Mouse (Mus musculus): ENCODE data around the gene Wdr35. TPM values are rescaled to one million over a fixed set of nuclear protein-coding genes. Genes with fewer than 3 reads are reported as not detected.
"Not testable (repeated sequence)": the region's sequence is repeated elsewhere in the genome, so short reads cannot be mapped to it uniquely, and the experiment has no call there.

Gene Wdr35
- polyA plus RNA-seq (2016; fragmentation: Nextera tagmentation; extraction: Ambion mirVana) = 32.6 and 32.9 TPM in 2 replicates

DNA sequence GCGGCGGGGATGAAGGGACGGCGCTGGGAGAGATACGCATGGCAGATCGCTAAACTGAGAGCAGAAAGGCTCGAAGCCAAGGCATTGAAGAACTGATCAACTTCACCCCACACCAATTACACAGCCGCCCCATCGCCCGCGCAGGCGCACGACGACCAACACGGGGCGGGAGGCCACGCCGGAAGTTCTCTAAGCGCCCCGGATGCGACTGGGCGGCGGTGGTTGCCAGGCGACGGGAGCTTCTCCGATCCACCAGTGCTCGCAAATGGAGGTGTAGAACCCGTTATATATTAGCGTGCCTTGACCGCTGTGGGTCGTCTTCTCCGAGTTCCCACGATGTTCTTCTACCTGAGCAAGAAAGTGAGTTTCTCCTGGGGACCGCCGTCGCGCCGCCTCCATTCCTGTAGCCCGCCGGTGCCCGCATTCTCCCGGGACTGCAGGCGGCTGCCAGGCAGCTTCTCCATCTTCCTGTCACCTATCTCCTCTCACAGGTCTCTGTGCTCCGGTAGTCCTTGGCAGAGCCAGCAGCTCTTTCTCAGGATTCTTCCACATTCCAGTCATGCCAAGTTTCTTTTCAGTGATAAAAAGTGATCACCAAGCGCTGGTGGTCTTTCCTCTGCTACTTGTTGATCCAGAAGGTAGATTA, at the start of gene Wdr35:
Wdr35 (plus strand) TSS at position 73 of the 646 bp plus-strand sequence.
- peak within 1 kb of the TSS; percentile 61 for H3K4me3 ChIP-seq (replicated peaks)
- under 1% methylated on average over 45 of the region's 45 CpGs for whole genome bisulfite sequencing
- H3K4me1 ChIP-seq (replicated peaks) = peaks cover 19% of the 10 kb centered on the region
- H3K36me3 ChIP-seq = peaks cover 8% of the 10 kb centered on the region
- peak within 1 kb of the TSS; percentile 29 for H3K27ac ChIP-seq
- H3K9ac ChIP-seq (replicated peaks) = peak within 1 kb of the TSS; percentile 72
- peak; percentile 80; the same call in 1 of the 2 replicates for ATAC-seq (ENCODE audit: insufficient number of reproducible peaks, insufficient read depth, low FRiP score, low TSS enrichment, low read depth)
- no peaks in the 10 kb centered on the region for H3K27me3 ChIP-seq
- no peaks in the 10 kb centered on the region for H3K9me3 ChIP-seq
- H3K4me2 ChIP-seq = peak within 1 kb of the TSS; percentile 84

DNA sequence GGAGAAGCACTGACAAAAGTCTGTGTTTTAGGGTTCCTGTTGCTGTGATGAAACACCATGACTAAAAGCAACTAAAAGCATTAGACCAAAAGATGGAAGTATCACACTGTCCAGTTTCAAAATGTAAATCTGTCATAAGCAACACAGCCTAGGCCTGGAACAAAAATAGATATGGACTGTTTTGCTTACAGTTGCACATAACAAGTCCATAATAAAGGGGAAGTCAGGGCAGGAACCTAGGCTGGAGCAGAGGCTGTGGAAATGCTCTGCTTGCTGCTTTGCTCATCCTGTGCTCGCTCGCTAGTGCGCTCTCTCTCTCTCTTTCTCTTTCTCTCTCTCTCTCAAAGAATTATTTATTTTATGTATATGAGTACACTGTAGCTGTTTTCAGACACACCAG, 46.0 kb upstream of the Wdr35 start:
- H3K9me3 ChIP-seq = no peaks in the 10 kb centered on the region
- H3K4me3 ChIP-seq (replicated peaks) = no peak overlapping the region
- H3K36me3 ChIP-seq = peaks cover 42% of the 10 kb centered on the region
- ATAC-seq (ENCODE audit: insufficient number of reproducible peaks, insufficient read depth, low FRiP score, low TSS enrichment, low read depth) = no peak
- no peaks in the 10 kb centered on the region for H3K27me3 ChIP-seq
- H3K9ac ChIP-seq (replicated peaks) = no peak overlapping the region
- H3K27ac ChIP-seq = no peak overlapping the region
- no peak overlapping the region for H3K4me2 ChIP-seq
- peaks cover 24% of the 10 kb centered on the region for H3K4me1 ChIP-seq (replicated peaks)
- 99% methylated on average over 3 of the region's 3 CpGs for WGBS

DNA sequence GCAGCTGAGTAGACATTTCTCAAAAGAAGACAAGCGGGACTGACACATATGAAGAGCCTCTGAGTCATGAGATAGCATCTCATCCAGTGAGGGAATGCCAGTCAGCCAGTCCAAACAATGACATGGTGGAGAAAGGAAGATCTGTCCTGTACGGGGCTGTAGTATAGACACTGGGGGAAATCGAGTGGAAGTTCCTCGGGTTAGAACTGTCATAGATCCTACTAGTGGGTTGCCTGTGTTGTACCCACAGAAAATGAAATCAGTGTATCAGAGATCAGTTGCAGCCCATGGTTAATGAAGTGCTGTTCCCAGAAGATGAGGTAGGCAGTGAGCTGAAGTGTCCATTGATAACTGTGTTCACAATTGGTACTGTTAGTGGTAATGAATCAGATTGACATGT, 44.9 kb upstream of the Wdr35 start:
- H3K4me1 ChIP-seq (replicated peaks) = peaks cover 16% of the 10 kb centered on the region
- no peaks in the 10 kb centered on the region for H3K27me3 ChIP-seq
- WGBS = 83% methylated on average over 4 of the region's 4 CpGs
- H3K36me3 ChIP-seq = peaks cover 50% of the 10 kb centered on the region
- H3K9me3 ChIP-seq = no peaks in the 10 kb centered on the region
- ATAC-seq (ENCODE audit: insufficient number of reproducible peaks, insufficient read depth, low FRiP score, low TSS enrichment, low read depth) = no peak
- H3K9ac ChIP-seq (replicated peaks) = no peak overlapping the region
- H3K27ac ChIP-seq = no peak overlapping the region
- no peak overlapping the region for H3K4me3 ChIP-seq (replicated peaks)
- H3K4me2 ChIP-seq = no peak overlapping the region

DNA sequence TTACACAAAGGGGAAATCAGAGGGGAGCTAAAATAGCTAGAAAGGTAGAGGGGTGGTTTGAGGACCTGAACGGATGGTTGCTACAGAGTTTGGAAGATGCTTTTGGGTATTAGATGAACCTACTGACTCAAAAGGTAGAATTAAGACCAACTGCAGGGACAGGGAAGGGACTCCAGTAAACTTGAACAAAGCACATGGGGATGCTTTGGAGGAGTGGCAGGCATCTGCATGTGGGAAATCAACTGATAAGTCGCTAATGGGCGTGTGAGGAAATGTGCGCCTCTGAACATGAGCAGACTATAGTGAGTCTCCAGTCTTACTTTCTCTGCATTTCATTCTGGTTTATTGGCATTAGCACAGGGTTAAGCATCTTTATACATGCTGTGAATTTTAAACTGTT, 42.6 kb upstream of the Wdr35 start:
- Histone ChIP-seq H3K4me3 (replicated peaks) (no peak overlapping the region), H3K4me2 (no peak overlapping the region), H3K4me1 (replicated peaks) (peaks cover 6% of the 10 kb centered on the region), H3K27ac (no peak overlapping the region), H3K36me3 (peaks cover 49% of the 10 kb centered on the region), H3K9me3 (no peaks in the 10 kb centered on the region), H3K27me3 (no peaks in the 10 kb centered on the region), H3K9ac (replicated peaks) (no peak overlapping the region)
- no peak for ATAC-seq (ENCODE audit: insufficient number of reproducible peaks, insufficient read depth, low FRiP score, low TSS enrichment, low read depth)
- 89% methylated on average over 4 of the region's 4 CpGs for WGBS

DNA sequence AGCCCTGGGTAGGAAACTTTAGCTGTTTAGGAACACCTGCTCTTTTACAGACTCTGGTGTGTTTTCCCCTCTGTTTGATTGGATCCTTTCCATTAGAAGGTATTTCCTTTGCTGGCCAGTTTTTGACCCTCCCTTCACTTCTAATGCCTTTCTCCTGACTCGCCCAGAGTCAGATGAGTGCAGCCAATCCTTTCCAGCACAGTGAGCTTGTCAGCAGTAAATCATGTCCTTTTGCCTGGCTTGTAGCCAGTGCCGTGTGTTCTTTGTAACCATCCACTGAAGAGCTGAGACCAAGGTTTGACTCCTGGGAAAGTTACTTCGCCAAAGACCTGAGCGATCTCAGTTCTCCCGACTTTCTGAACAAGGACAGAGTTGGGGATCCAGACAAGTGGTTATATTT, 38.3 kb upstream of the Wdr35 start:
- Histone ChIP-seq H3K36me3 (peaks cover 74% of the 10 kb centered on the region), H3K9me3 (no peaks in the 10 kb centered on the region), H3K9ac (replicated peaks) (no peak overlapping the region), H3K4me1 (replicated peaks) (no peaks in the 10 kb centered on the region; the same call in 1 of the 2 replicates), H3K4me3 (replicated peaks) (no peak overlapping the region), H3K27ac (no peak overlapping the region), H3K27me3 (no peaks in the 10 kb centered on the region), H3K4me2 (no peak overlapping the region)
- ATAC-seq (ENCODE audit: insufficient number of reproducible peaks, insufficient read depth, low FRiP score, low TSS enrichment, low read depth) = no peak
- WGBS = 71% methylated on average over 5 of the region's 5 CpGs

DNA sequence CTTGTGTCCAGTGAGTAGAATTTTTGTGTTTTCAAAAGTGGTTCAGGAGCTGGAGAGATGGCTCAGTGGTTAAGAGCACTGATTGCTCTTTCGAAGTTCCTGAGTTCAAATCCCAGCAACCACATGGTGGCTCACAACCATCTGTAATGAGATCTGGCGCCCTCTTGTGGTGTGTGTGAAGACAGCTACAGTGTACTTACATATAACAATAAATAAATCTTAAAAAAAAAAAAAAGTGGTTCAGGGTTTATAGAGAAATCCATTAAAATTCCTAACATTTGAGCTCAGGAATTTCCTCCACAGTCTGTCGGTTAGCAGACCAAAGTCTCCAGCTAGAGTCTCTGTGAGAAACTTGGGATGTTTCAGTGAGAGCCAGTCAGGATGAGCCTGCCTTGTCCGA, 37.5 kb upstream of the Wdr35 start:
- H3K4me2 ChIP-seq; H3K9ac ChIP-seq (replicated peaks); H3K27ac ChIP-seq; H3K4me1 ChIP-seq (replicated peaks); H3K27me3 ChIP-seq; ATAC-seq (ENCODE audit: insufficient number of reproducible peaks, insufficient read depth, low FRiP score, low TSS enrichment, low read depth); H3K9me3 ChIP-seq; H3K4me3 ChIP-seq (replicated peaks): not testable (repeated sequence)
- peaks cover 74% of the 10 kb centered on the region for H3K36me3 ChIP-seq
- 67% methylated on average over 4 of the region's 4 CpGs for WGBS

DNA sequence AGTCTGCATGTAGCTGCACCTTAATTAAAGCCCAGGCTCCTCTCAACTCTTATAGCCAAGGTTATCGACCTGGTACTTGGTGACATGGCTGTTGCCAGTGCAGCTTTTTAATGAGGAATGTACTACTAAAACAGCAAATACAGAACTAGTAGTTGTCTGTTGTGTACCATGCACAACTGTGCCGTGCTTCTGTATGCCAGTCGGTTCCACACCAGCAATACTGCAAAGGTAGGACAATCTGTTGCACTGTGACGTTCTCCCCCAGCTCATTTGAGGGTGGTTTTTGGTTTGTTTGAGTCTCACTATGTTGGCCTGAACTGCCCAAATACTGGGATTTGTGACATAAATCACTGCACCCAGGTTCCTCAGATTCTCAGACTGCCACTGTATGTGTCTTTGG, 34.2 kb upstream of the Wdr35 start:
- H3K27me3 ChIP-seq = no peaks in the 10 kb centered on the region
- H3K9ac ChIP-seq (replicated peaks) = no peak overlapping the region
- no peak for ATAC-seq (ENCODE audit: insufficient number of reproducible peaks, insufficient read depth, low FRiP score, low TSS enrichment, low read depth)
- no peak overlapping the region for H3K27ac ChIP-seq
- H3K36me3 ChIP-seq = peaks cover 52% of the 10 kb centered on the region
- H3K9me3 ChIP-seq = no peaks in the 10 kb centered on the region
- 93% methylated on average over 4 of the region's 4 CpGs for whole genome bisulfite sequencing
- no peak overlapping the region for H3K4me2 ChIP-seq
- no peaks in the 10 kb centered on the region for H3K4me1 ChIP-seq (replicated peaks)
- H3K4me3 ChIP-seq (replicated peaks) = no peak overlapping the region

DNA sequence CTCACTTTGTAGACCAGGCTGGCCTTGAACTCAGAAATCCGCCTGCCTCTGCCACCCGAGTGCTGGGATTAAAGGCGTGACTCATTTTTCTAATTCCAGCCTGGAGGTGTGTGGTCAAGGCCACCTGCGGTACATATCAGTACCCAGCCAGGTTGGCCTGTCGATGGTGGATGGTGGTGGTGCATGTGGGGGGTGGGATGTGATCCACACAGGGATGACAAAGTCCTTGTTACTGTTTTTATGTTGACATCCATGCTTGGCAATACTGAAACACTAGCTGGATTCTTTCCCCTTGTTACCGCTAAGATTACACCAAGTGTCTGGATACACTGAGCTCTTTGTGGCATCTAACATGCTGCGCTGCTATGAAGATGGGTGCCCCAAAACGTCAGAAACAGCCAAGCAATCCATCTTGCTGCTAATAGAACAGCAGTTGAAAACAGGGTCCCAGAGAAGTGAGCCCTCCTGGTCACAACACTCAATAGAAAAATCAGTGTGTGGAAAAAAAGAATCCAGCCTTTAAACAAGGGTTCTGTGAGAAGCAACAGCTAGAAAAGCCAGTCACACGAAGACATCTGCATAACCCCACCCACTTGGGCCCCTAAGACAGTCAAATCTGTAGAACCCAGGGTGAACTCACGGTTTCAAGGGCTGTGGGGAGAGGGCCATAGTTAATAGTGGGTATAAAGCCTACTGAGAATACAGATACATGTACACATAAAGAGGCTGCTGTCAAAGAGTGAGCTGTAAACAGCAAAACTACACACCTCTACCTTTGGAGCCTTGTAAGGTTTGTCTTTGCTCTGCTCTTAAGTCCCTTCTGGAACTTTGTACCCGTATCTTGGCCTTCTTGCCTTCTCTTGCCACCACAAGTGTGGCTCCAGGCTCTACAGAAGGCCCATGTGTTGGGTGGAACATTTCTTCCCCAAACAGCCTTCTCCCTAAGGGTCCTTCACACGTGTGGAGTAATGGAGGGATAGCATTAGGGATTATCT, 33.4 kb upstream of the Wdr35 start:
- Histone ChIP-seq H3K9ac (replicated peaks) (no peak overlapping the region), H3K9me3 (no peaks in the 10 kb centered on the region), H3K27me3 (no peaks in the 10 kb centered on the region), H3K36me3 (peaks cover 43% of the 10 kb centered on the region), H3K4me2 (no peak overlapping the region), H3K4me1 (replicated peaks) (no peaks in the 10 kb centered on the region), H3K27ac (peak overlapping the region; percentile 13; the same call in 1 of the 2 replicates), H3K4me3 (replicated peaks) (no peak overlapping the region)
- ATAC-seq (ENCODE audit: insufficient number of reproducible peaks, insufficient read depth, low FRiP score, low TSS enrichment, low read depth) = no peak
- 74% methylated on average over 12 of the region's 12 CpGs for WGBS

DNA sequence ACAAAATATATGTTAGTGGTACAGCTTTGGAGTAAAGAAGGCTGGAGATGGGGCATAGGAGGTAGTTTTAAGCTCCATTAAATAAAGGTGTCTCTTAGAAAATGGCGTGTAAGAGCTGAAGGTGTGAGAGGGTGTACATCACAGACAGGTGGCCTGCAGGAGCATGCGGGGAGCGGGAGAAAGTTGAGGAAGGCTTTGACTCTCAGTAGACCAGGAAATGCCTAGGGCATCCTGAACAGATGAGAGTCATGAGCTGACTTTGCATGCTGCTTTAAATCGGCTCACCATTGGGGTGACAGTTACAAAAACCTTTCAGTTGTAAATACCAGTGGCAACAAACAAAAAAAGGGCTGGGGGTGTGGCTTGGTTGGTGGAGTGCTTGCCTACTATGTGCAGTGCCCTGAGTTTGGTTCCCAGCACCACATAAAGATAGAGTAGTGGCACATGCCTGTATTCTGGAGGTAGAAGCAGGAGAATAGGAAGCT, 32.5 kb upstream of the Wdr35 start:
- Histone ChIP-seq H3K36me3 (peaks cover 35% of the 10 kb centered on the region), H3K4me3 (replicated peaks) (no peak overlapping the region), H3K9me3 (no peaks in the 10 kb centered on the region), H3K27me3 (no peaks in the 10 kb centered on the region), H3K4me1 (replicated peaks) (0 out of 2 replicates have a peak, but pooled peaks cover 3% of the 10 kb centered on the region), H3K27ac (no peak overlapping the region), H3K4me2 (no peak overlapping the region), H3K9ac (replicated peaks) (no peak overlapping the region)
- ATAC-seq (ENCODE audit: insufficient number of reproducible peaks, insufficient read depth, low FRiP score, low TSS enrichment, low read depth) = no peak
- WGBS = 61% methylated on average over 4 of the region's 4 CpGs

DNA sequence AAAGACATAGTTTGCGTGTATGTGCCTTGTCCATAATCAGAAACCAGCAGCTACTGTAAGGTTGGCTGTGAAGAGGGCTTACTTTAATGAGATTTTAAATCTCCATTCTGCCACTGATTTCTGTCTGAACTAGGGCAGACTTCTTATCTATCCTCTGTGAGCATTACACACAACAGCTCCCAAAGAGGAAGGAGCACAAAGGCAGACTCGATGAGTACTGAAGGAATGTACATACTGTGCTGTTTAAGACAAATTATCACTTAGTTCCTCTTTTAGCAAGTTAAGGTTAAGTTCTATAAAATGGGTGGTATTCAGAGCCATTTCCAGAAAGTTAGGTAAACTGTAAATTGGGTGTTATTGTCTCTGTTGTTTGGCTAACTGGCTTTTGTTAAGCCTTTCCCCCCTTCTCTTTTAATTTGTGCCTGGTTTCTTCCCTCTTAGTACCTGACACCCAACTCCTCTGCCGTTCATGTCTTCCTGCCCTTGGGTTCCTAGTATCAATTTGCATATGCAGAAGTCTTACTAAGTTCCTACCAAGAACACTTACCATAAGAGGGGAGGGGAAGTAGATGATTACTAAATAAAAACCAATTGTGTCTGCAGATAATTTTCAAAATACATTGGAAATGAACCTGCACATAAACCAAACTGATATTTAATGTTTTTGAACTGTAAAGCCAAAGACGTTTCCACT, 31.8 kb upstream of the Wdr35 start:
- 0 out of 2 replicates have a peak, but pooled peaks cover 5% of the 10 kb centered on the region for H3K4me1 ChIP-seq (replicated peaks)
- no peak overlapping the region for H3K4me2 ChIP-seq
- no peaks in the 10 kb centered on the region for H3K9me3 ChIP-seq
- H3K27ac ChIP-seq = no peak overlapping the region
- peaks cover 28% of the 10 kb centered on the region for H3K36me3 ChIP-seq
- no peak overlapping the region for H3K9ac ChIP-seq (replicated peaks)
- ATAC-seq (ENCODE audit: insufficient number of reproducible peaks, insufficient read depth, low FRiP score, low TSS enrichment, low read depth) = no peak
- no peaks in the 10 kb centered on the region for H3K27me3 ChIP-seq
- H3K4me3 ChIP-seq (replicated peaks) = no peak overlapping the region
- WGBS = 57% methylated on average over 4 of the region's 4 CpGs

DNA sequence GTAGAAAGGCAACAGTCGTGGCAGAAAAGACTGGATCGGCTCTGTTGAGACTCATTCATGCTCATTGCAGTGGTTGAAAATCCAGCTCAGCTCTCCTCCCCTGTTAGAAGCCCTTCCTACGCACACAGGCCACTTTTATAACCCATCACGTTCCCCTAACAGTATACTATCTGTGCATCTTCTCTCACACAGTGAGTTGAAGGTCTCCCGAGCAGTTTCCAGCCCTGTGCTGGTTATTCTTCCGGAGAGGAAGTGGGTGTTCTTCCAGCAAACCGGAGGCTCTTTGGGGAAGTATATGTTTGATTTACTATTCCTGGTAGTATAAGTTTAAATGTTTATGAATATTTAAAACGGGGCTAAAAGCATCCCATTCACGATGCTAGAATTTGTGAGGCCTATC, 26.5 kb upstream of the Wdr35 start:
- H3K4me3 ChIP-seq (replicated peaks) = no peak overlapping the region; the same call in 1 of the 2 replicates
- H3K36me3 ChIP-seq = no peaks in the 10 kb centered on the region
- peak overlapping the region; percentile 99 for H3K4me2 ChIP-seq
- H3K9ac ChIP-seq (replicated peaks) = no peak overlapping the region
- no peaks in the 10 kb centered on the region for H3K9me3 ChIP-seq
- peaks cover 7% of the 10 kb centered on the region; the same call in 1 of the 2 replicates for H3K27me3 ChIP-seq
- WGBS = 56% methylated on average over 9 of the region's 9 CpGs
- no peak for ATAC-seq (ENCODE audit: insufficient number of reproducible peaks, insufficient read depth, low FRiP score, low TSS enrichment, low read depth)
- no peak overlapping the region for H3K27ac ChIP-seq
- peaks cover 22% of the 10 kb centered on the region for H3K4me1 ChIP-seq (replicated peaks)

All from limb, embryonic 12.5 days (tissue).